Mouse (Mus musculus): ENCODE measurements at regions not wholly inside any gene's neighbourhood (a gene's known extent, or its start where the extent isn't known, plus 50 kb on each side); places are given as distances from the start of the nearest gene placed in this dataset.

DNA sequence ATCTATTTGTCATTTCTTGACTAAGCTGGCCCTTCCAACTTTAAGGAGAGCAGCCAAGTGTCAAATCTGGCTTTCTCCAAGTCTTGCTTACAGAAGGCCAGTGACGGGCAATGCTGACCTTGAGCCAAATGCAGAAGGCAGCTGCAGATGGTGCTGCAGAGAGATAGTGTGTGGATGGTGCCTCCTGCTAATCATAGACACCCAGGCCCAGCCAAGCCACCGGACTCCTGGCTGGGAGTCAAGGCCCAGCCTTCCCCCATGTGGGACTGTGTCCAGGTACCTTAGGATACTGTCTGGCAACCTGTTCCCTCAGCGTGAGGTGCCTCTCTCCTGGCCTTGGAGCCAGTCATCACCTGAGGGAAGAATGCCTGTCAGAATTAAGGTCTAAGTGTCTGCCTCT, 319.3 kb downstream of the En1 start:
- TF ChIP-seq CTCF (IDR thresholded peaks at IDR 0.05; ENCODE audit: low read depth) (no peak), EP300 (optimal IDR thresholded peaks at IDR 0.05) (no peak)

Measured in stomach, postnatal 0 days (tissue).